Mouse (Mus musculus) hindbrain, embryonic 13.5 days (tissue): Measurements from ENCODE around the gene Adarb2. TPM values are rescaled to one million over a fixed set of nuclear protein-coding genes. Genes with fewer than 3 reads are reported as not detected.
A peak's percentile ranks its signal among the peaks of the same experiment; 100 is the strongest.

Source experiments
- ATAC-seq: fragments of 200-750 bp; cut with Nextera tagmentation; 2 replicates; pipeline ENCODE4 v1.8.0; 2017; ENCODE audit warnings: moderate TSS enrichment; ENCODE audit not compliant: low FRiP score
- H3K27ac ChIP-seq: fragments of 300-500 bp; sonication (generic); 2 replicates; pipeline ENCODE4 v1.5.1; 2015; ENCODE audit warnings: inconsistent platforms, mild to moderate bottlenecking, moderate library complexity
- H3K27me3 ChIP-seq: fragments of 300-500 bp; sonication (generic); 2 replicates; pipeline ENCODE4 v1.6.1; 2015; ENCODE audit warnings: mild to moderate bottlenecking, inconsistent platforms
- H3K36me3 ChIP-seq: fragments of 300-500 bp; sonication (generic); 2 replicates; pipeline ENCODE4 v1.6.1; 2015; ENCODE audit warnings: mild to moderate bottlenecking, inconsistent platforms
- H3K4me1 ChIP-seq: fragments of 300-500 bp; sonication (generic); replicated peaks from 2 replicates; pipeline ENCODE4 v1.6.1; 2015; ENCODE audit warnings: inconsistent platforms
- H3K4me2 ChIP-seq: fragments of 300-500 bp; sonication (generic); 2 replicates; pipeline ENCODE4 v1.6.1; 2015; ENCODE audit warnings: inconsistent platforms, mild to moderate bottlenecking, moderate library complexity
- H3K4me3 ChIP-seq: fragments of 300-500 bp; sonication (generic); 2 replicates; pipeline ENCODE4 v1.5.1; 2015; ENCODE audit warnings: mild to moderate bottlenecking, inconsistent platforms
- H3K9ac ChIP-seq: fragments of 300-500 bp; sonication (generic); 2 replicates; pipeline ENCODE4 v1.6.1; 2015; ENCODE audit warnings: mild to moderate bottlenecking, inconsistent platforms
- H3K9me3 ChIP-seq: fragments of 300-500 bp; sonication (generic); 2 replicates; pipeline ENCODE4 v1.6.1; 2016; ENCODE audit warnings: inconsistent platforms
- WGBS: fragments of 180-500 bp; shearing (Covaris S2); methylation state at CpG from one replicate; pipeline ENCODE4 v1.1.7; 2015; 5-methylcytosine and 5-hydroxymethylcytosine counted together
- polyA plus RNA-seq: library from polyadenylated mRNA; unstranded; fragments of >200 nt; fragmentation: Nextera tagmentation; extraction: Ambion mirVana; gene quantifications from 2 replicates; pipeline ENCODE4 v1.2.1, GENCODE M21; 2015

Gene Adarb2
- polyA plus RNA-seq, 1 experiment from 2014 or later = 28.9 TPM

GRCm38 (mm10) chr13:8616685-8617084 lies 414.0 kb downstream of the Adarb2 start:
- H3K4me3 ChIP-seq = no peak overlapping the region
- H3K4me1 ChIP-seq = peaks cover 12% of the 10 kb centered on the region
- H3K36me3 ChIP-seq = no peaks in the 10 kb centered on the region
- no peak for ATAC-seq
- no peaks in the 10 kb centered on the region for H3K9me3 ChIP-seq
- 100% methylated on average over 1 of the region's 1 CpGs for WGBS
- H3K27me3 ChIP-seq = no peaks in the 10 kb centered on the region
- H3K27ac ChIP-seq = no peak overlapping the region
- H3K4me2 ChIP-seq = no peak overlapping the region
- H3K9ac ChIP-seq = no peak overlapping the region

DNA sequence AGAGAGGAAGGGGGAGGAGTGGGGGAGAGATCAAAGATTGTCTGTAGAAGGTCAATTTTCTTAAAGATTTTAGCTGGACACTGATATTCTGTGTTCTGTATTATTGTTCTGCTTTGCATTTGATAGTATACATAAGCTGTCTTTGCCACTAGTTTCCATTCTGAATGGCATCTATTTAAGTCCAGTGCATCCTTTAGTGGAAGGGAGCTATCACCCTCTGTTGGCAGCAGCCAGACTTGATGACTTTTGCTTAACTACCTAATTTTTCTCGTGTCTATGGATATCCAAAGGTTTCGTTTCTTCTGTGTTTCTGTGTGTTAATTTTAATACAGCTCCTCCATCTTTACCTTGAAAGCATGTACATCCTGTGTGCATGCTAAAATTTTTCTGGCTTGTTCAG lies 419.6 kb downstream of the Adarb2 start:
- no peak for ATAC-seq
- H3K4me1 ChIP-seq = peaks cover 5% of the 10 kb centered on the region; the same call in 1 of the 2 replicates
- WGBS = 82% methylated on average over 2 of the region's 2 CpGs

DNA sequence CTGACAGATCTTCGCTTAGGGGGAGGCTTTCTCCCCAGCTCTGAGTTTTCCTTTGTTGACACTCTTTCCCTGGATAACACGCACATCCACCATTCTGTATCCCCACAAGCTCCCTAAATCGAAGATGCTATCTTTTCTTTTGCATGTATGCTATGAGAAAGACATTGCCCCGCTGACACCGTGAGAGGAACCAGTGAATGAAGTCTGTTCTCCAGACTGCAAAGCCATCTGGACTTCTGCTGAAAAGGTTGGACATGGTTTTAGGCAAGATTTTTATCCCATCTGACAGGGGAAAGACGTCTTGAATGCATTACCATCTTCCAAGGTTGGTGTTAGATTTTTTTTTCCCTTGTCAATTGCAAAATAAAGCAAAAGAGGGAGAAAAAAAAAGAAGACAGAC lies 426.9 kb downstream of the Adarb2 start:
- no peak overlapping the region for H3K27ac ChIP-seq
- H3K4me3 ChIP-seq = no peak overlapping the region
- no peaks in the 10 kb centered on the region for H3K4me1 ChIP-seq
- no peak overlapping the region for H3K4me2 ChIP-seq
- WGBS = 81% methylated on average over 6 of the region's 6 CpGs
- no peaks in the 10 kb centered on the region for H3K9me3 ChIP-seq
- H3K36me3 ChIP-seq = no peaks in the 10 kb centered on the region
- no peak for ATAC-seq
- H3K9ac ChIP-seq = no peak overlapping the region
- no peaks in the 10 kb centered on the region for H3K27me3 ChIP-seq

More for the DNA sequence above, 419.6 kb downstream of the Adarb2 start:
- Histone ChIP-seq H3K9me3 (no peaks in the 10 kb centered on the region), H3K9ac (no peak overlapping the region), H3K27me3 (no peaks in the 10 kb centered on the region), H3K27ac (no peak overlapping the region), H3K4me3 (no peak overlapping the region), H3K36me3 (no peaks in the 10 kb centered on the region), H3K4me2 (no peak overlapping the region)

- WGBS = 92% methylated on average over 1 of the region's 1 CpGs
- no peak overlapping the region for H3K9ac ChIP-seq
- no peaks in the 10 kb centered on the region for H3K4me1 ChIP-seq
- ATAC-seq = no peak
- no peak overlapping the region for H3K4me3 ChIP-seq
- no peaks in the 10 kb centered on the region for H3K9me3 ChIP-seq
- no peak overlapping the region for H3K27ac ChIP-seq
- H3K4me2 ChIP-seq = no peak overlapping the region
- no peaks in the 10 kb centered on the region for H3K36me3 ChIP-seq
- no peaks in the 10 kb centered on the region for H3K27me3 ChIP-seq
Measured at GRCm38 (mm10) chr13:8631618-8632017, 429.0 kb downstream of the Adarb2 start.

- no peaks in the 10 kb centered on the region for H3K9me3 ChIP-seq
- no peaks in the 10 kb centered on the region for H3K36me3 ChIP-seq
- H3K4me1 ChIP-seq = no peaks in the 10 kb centered on the region
- H3K27ac ChIP-seq = no peak overlapping the region
- WGBS = 60% methylated on average over 5 of the region's 5 CpGs
- ATAC-seq = no peak
- no peak overlapping the region for H3K4me2 ChIP-seq
- H3K4me3 ChIP-seq = no peak overlapping the region
- no peak overlapping the region for H3K9ac ChIP-seq
- H3K27me3 ChIP-seq = no peaks in the 10 kb centered on the region
Measured at GRCm38 (mm10) chr13:8632072-8632471, 429.4 kb downstream of the Adarb2 start.

- Histone ChIP-seq H3K27ac (no peak overlapping the region), H3K36me3 (no peaks in the 10 kb centered on the region), H3K4me3 (no peak overlapping the region), H3K9me3 (no peaks in the 10 kb centered on the region), H3K4me1 (no peaks in the 10 kb centered on the region), H3K4me2 (no peak overlapping the region), H3K27me3 (no peaks in the 10 kb centered on the region), H3K9ac (no peak overlapping the region)
- 70% methylated on average over 5 of the region's 5 CpGs for WGBS
- no peak for ATAC-seq
Measured at GRCm38 (mm10) chr13:8633385-8634337, 431.0 kb downstream of the Adarb2 start.

DNA sequence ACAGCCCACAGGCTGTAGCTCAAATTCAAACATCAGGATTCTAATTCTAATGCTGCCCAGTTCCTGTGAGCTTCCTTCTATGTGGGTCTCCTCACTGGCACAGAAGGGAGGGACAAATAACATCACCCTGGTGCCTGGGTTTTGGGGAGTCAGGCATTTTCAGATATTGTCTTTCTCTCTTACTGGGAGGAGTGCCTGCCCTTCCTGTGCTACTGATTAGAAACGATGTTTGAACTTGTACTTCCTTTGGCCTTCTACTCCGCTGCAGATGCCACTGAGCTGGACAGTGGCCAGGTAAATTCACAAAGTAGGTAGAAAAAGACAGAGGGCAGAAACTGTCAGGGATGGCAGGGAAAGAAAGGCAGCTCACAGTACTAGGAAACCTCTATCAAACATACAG lies 439.4 kb downstream of the Adarb2 start:
- Histone ChIP-seq H3K27ac (no peak overlapping the region), H3K4me1 (no peaks in the 10 kb centered on the region), H3K27me3 (no peaks in the 10 kb centered on the region), H3K9ac (no peak overlapping the region), H3K4me3 (no peak overlapping the region), H3K9me3 (no peaks in the 10 kb centered on the region), H3K36me3 (no peaks in the 10 kb centered on the region), H3K4me2 (no peak overlapping the region)
- WGBS = 76% methylated on average over 2 of the region's 2 CpGs
- no peak for ATAC-seq

DNA sequence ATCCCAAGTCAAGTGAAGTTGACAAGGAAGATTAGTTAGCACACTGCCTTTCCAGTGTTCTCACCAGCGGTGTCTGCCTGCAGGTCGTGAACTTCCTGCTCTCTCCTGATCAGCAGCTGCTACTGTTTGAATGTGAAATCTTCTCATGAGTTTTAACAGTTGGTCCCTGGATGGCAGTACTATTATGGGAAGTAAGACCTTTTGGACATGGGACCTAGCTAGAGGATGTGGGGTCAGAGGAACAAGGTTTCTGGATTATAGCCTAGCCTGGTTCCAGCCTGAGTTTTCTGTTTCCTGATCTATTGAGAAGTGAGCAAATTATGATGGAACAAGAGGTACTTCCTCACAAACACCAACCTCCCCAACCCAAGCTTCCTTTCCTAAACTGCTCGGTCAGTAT lies 441.3 kb downstream of the Adarb2 start:
- Histone ChIP-seq H3K4me3 (no peak overlapping the region), H3K27ac (no peak overlapping the region), H3K9ac (no peak overlapping the region), H3K27me3 (no peaks in the 10 kb centered on the region), H3K4me2 (no peak overlapping the region), H3K36me3 (no peaks in the 10 kb centered on the region), H3K9me3 (no peaks in the 10 kb centered on the region), H3K4me1 (no peaks in the 10 kb centered on the region)
- WGBS = 87% methylated on average over 3 of the region's 3 CpGs
- no peak for ATAC-seq

- Histone ChIP-seq H3K27ac (no peak overlapping the region), H3K27me3 (no peaks in the 10 kb centered on the region), H3K9me3 (no peaks in the 10 kb centered on the region), H3K4me3 (no peak overlapping the region), H3K4me1 (no peaks in the 10 kb centered on the region), H3K36me3 (no peaks in the 10 kb centered on the region), H3K4me2 (no peak overlapping the region), H3K9ac (no peak overlapping the region)
- no peak for ATAC-seq
- WGBS = 86% methylated on average over 9 of the region's 9 CpGs
Measured at GRCm38 (mm10) chr13:8644805-8645679, 442.4 kb downstream of the Adarb2 start.

DNA sequence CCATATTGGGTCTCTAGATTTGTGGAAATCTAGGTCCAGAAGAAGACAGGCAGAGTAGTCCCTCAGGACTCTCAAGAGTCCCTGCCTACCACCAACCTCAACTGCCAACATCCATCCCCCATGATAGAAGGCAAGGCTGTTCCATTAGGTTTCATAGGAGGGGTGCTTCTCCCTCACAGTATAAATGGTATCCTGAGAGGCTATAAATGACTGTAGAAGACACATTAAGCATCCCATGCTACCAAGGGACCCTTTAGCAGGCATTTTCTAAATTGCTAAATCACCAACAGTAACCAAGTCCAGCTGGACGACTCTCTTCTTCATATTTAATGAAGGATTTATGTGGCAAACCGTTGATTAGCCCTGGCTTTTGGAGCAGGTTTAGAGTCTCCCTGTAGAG lies 446.6 kb downstream of the Adarb2 start:
- Histone ChIP-seq H3K4me3 (no peak overlapping the region), H3K9ac (no peak overlapping the region), H3K9me3 (no peaks in the 10 kb centered on the region), H3K27me3 (no peaks in the 10 kb centered on the region), H3K4me1 (no peaks in the 10 kb centered on the region), H3K4me2 (no peak overlapping the region), H3K36me3 (no peaks in the 10 kb centered on the region), H3K27ac (no peak overlapping the region)
- ATAC-seq = 0 out of 2 replicates have a peak, but pooled peaks have one; percentile 24
- 59% methylated on average over 2 of the region's 2 CpGs for whole genome bisulfite sequencing

- ATAC-seq = peak; percentile 72
- Histone ChIP-seq H3K4me1 (no peaks in the 10 kb centered on the region), H3K27me3 (no peaks in the 10 kb centered on the region), H3K4me2 (no peak overlapping the region), H3K4me3 (no peak overlapping the region), H3K9me3 (no peaks in the 10 kb centered on the region), H3K9ac (no peak overlapping the region), H3K27ac (peak overlapping the region; percentile 60; the same call in 1 of the 2 replicates), H3K36me3 (no peaks in the 10 kb centered on the region)
- 74% methylated on average over 9 of the region's 9 CpGs for WGBS
Measured at GRCm38 (mm10) chr13:8664615-8665240, 462.1 kb downstream of the Adarb2 start.

GRCm38 (mm10) chr13:8677174-8677573 lies 474.5 kb downstream of the Adarb2 start:
- 79% methylated on average over 5 of the region's 5 CpGs for WGBS
- Histone ChIP-seq H3K4me2 (no peak overlapping the region), H3K4me1 (peaks cover 11% of the 10 kb centered on the region), H3K27ac (no peak overlapping the region), H3K4me3 (no peak overlapping the region), H3K9ac (no peak overlapping the region), H3K27me3 (no peaks in the 10 kb centered on the region), H3K36me3 (no peaks in the 10 kb centered on the region), H3K9me3 (no peaks in the 10 kb centered on the region)
- no peak for ATAC-seq
